Mouse (Mus musculus) forebrain, embryonic 14.5 days (tissue): ENCODE data around the gene Il10ra. TPM values are rescaled to one million over a fixed set of nuclear protein-coding genes. Genes with fewer than 3 reads are reported as not detected.

Experiments
- ATAC-seq: fragments of 200-750 bp; cut with Nextera tagmentation; 2 replicates; pipeline ENCODE4 v1.8.0; 2017; ENCODE audit warnings: mild to moderate bottlenecking, moderate library complexity
- DNase-seq: peaks from one replicate; pipeline ENCODE4 v3.0.0-alpha.2; 2015; ENCODE audit warnings: low spot score
- H3K27ac ChIP-seq: fragments of 300-500 bp; sonication (generic); 2 replicates; pipeline ENCODE4 v1.5.1; 2014; ENCODE audit warnings: low read depth, mild to moderate bottlenecking, control low read depth, low read length, moderate library complexity
- H3K27me3 ChIP-seq: fragments of 300-500 bp; sonication (generic); replicated peaks from 2 replicates; pipeline ENCODE4 v1.6.1; 2014; ENCODE audit warnings: low read length, control low read depth, mixed read lengths; ENCODE audit not compliant: control insufficient read depth, insufficient read depth
- H3K36me3 ChIP-seq: fragments of 300-500 bp; sonication (generic); 2 replicates; pipeline ENCODE4 v1.6.1; 2014; ENCODE audit warnings: low read length, control low read depth; ENCODE audit not compliant: control insufficient read depth, insufficient read depth
- H3K4me1 ChIP-seq: fragments of 300-500 bp; sonication (generic); 2 replicates; pipeline ENCODE4 v1.6.1; 2014; ENCODE audit warnings: antibody characterized with exemption, low read length, control low read depth; ENCODE audit not compliant: control insufficient read depth, insufficient read depth
- H3K4me2 ChIP-seq: fragments of 300-500 bp; sonication (generic); 2 replicates; pipeline ENCODE4 v1.6.1; 2014; ENCODE audit warnings: mild to moderate bottlenecking, control low read depth, low read length
- H3K4me3 ChIP-seq: fragments of 300-500 bp; sonication (generic); 2 replicates; pipeline ENCODE4 v1.5.1; 2014; ENCODE audit warnings: low read depth, low read length, control low read depth
- H3K9ac ChIP-seq: fragments of 300-500 bp; sonication (generic); 2 replicates; pipeline ENCODE4 v1.6.1; 2014; ENCODE audit warnings: mild to moderate bottlenecking, low read length, control low read depth, moderate library complexity
- H3K9me3 ChIP-seq: fragments of 300-500 bp; sonication (generic); replicated peaks from 2 replicates; pipeline ENCODE4 v1.6.1; 2016; ENCODE audit warnings: low read length, control low read depth, mixed read lengths; ENCODE audit not compliant: control insufficient read depth
- WGBS: fragments of 180-500 bp; shearing (Covaris S2); extraction: QIAGEN DNeasy Blood & Tissue Kit; methylation state at CpG from one replicate; pipeline ENCODE4 v1.1.7; 2014; 5-methylcytosine and 5-hydroxymethylcytosine counted together
- polyA plus RNA-seq: library from polyadenylated mRNA; unstranded; fragments of >200 nt; fragmentation: Nextera tagmentation; extraction: Ambion mirVana; gene quantifications from 2 replicates; pipeline ENCODE4 v1.2.1, GENCODE M21; 2014

Gene Il10ra
- polyA plus RNA-seq, 1 experiment from 2014 or later, result 0.43 TPM

DNA sequence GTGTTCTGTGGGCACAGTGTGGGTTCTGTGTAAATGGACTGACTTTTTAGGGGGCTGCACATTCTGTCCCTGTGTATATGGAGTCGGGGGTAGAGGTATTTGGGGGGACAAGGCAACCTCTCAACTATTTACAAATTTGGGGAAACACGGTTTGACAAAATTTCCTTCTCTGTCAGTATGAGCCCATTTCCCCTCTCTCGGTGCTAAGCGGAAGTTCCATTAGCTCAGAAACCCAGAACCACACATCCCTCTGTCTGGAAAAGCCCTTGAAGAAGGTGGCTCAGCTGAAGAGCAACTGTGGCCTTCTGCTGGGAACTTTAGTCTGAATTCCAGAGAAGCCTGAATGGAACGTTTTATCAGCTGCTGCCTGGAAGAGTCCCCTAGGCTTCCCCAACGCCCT is 16.6 kb downstream of the Il10ra start:
- no peak overlapping the region for H3K9ac ChIP-seq
- ATAC-seq (no peak), DNase-seq (no peak)
- H3K4me3 ChIP-seq, result no peak overlapping the region
- H3K27ac ChIP-seq, result no peak overlapping the region
- 72% methylated on average over 6 of the region's 6 CpGs for WGBS
- no peaks in the 10 kb centered on the region for H3K9me3 ChIP-seq
- H3K4me2 ChIP-seq, result no peak overlapping the region
- no peaks in the 10 kb centered on the region for H3K27me3 ChIP-seq
- no peaks in the 10 kb centered on the region for H3K36me3 ChIP-seq
- no peaks in the 10 kb centered on the region for H3K4me1 ChIP-seq

DNA sequence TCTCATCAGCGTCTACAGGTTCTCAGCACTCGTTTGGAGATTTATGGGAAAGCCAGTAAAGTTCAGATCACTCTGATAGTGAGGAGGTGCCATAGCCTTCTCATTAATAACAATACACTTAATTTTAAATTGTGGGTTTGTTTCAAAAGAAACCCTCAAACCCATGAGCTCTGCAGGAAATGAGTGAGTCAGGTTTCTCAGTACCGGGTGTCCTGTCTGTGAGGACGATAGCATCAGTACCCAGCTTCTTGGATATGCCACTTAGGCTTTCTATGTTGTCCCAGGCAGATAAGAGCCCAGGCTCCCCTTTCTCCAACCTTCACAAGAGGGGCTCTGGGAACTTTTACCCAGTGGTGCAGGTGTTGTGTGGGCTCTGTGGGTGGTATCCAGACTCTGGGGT is 17.0 kb downstream of the Il10ra start:
- H3K4me3 ChIP-seq, result no peak overlapping the region
- H3K9me3 ChIP-seq, result no peaks in the 10 kb centered on the region
- H3K4me1 ChIP-seq, result no peaks in the 10 kb centered on the region
- H3K27me3 ChIP-seq, result no peaks in the 10 kb centered on the region
- no peak overlapping the region for H3K27ac ChIP-seq
- DNase-seq (no peak), ATAC-seq (no peak)
- H3K36me3 ChIP-seq, result no peaks in the 10 kb centered on the region
- WGBS, result 80% methylated on average over 4 of the region's 4 CpGs
- H3K9ac ChIP-seq, result no peak overlapping the region
- no peak overlapping the region for H3K4me2 ChIP-seq

DNA sequence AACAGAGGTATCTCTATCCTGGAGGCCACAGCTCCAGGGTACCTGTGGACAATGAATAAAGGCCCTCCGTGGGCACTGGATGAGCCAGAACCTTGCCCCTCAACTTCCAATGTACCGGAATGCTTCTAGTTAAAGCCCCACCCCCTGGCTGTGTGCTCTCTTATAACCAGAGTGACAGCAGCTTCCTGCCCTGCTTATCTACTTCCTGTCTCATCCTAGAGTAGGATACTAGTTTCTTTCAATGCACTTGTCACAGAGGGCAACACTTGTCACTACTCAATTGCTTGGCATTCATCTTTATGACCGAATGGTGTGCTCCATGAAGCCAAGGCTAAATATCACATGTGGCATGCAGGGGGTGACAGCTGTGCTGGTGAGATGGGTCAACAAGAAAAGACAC is 17.7 kb downstream of the Il10ra start:
- H3K4me2 ChIP-seq, result no peak overlapping the region
- DNase-seq (no peak), ATAC-seq (no peak)
- no peak overlapping the region for H3K4me3 ChIP-seq
- no peaks in the 10 kb centered on the region for H3K4me1 ChIP-seq
- H3K9me3 ChIP-seq, result no peaks in the 10 kb centered on the region
- 89% methylated on average over 3 of the region's 3 CpGs for WGBS
- no peaks in the 10 kb centered on the region for H3K27me3 ChIP-seq
- no peak overlapping the region for H3K9ac ChIP-seq
- H3K36me3 ChIP-seq, result no peaks in the 10 kb centered on the region
- no peak overlapping the region for H3K27ac ChIP-seq

DNA sequence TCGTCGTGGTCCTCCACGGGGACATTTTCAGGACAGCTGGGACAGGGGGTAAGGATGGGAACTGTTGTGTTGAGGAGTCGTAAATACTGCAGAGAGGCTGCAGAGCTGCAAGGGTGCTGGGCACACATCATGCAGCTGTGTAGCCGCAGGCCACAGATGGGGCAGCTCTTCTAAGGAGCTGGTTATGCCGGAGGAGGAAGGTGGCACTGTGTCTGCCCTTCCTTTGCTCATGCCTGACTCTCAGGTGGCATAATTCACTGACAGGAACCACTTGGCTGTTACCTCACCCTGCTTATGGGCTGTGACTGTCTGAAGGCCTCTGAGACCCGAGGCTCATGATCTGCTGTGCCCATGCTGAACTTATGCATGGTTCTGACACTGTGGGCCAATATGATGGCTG is 18.6 kb downstream of the Il10ra start:
- WGBS, result 83% methylated on average over 7 of the region's 7 CpGs

DNA sequence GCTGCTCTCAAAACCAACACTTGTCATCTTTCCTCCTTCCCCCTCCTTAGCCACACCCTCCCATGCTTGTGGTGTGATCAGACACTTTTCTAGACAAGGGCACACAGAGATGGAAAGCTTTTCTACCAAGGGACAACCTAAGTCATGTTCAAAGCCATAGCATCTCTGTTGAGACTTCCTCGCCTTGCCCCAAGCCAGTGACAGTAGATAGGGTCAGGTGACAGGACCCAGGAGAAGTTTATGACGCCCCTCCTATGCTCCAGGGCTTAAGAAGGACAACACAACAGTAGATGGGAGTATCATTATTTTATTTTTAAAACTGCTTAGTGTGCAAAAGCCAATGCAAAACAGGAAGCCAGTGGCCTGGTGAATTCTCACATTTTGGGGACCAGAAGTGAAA is 21.4 kb downstream of the Il10ra start:
- Histone ChIP-seq H3K36me3 (no peaks in the 10 kb centered on the region), H3K4me2 (no peak overlapping the region), H3K27me3 (no peaks in the 10 kb centered on the region), H3K4me1 (no peaks in the 10 kb centered on the region), H3K4me3 (no peak overlapping the region), H3K9ac (no peak overlapping the region), H3K9me3 (no peaks in the 10 kb centered on the region), H3K27ac (no peak overlapping the region)
- no peak for DNase-seq
- no peak for ATAC-seq
- WGBS, result 68% methylated on average over 2 of the region's 2 CpGs

More for the DNA sequence above, 18.6 kb downstream of the Il10ra start:
- ATAC-seq (no peak), DNase-seq (no peak)
- Histone ChIP-seq H3K4me1 (no peaks in the 10 kb centered on the region), H3K27ac (no peak overlapping the region), H3K27me3 (no peaks in the 10 kb centered on the region), H3K9ac (no peak overlapping the region), H3K9me3 (no peaks in the 10 kb centered on the region), H3K36me3 (no peaks in the 10 kb centered on the region), H3K4me3 (no peak overlapping the region), H3K4me2 (no peak overlapping the region)

DNA sequence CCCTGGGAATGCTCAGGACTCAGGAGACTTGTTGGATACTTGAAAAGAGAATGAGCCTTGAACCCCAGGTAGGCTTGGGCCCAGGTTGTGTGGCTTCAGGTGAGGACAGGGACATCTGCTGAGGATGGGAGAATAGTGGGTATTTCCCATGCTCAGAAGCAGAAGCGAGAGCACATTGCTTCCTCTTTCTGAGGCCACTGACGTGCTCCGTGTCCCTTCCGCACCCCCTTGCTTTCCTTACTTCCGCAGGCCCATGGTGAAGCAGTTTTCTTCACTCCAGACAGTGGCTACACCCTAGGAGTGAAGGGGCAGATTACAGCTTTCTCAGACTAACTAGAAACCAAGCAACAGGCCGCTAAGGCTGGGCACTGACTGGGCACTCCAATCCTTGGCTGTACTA is 22.9 kb downstream of the Il10ra start:
- no peak overlapping the region for H3K4me2 ChIP-seq
- no peak for ATAC-seq
- no peak overlapping the region for H3K27ac ChIP-seq
- H3K4me3 ChIP-seq, result no peak overlapping the region
- no peaks in the 10 kb centered on the region for H3K27me3 ChIP-seq
- H3K9ac ChIP-seq, result no peak overlapping the region
- no peaks in the 10 kb centered on the region for H3K9me3 ChIP-seq
- no peaks in the 10 kb centered on the region for H3K4me1 ChIP-seq
- no peak for DNase-seq
- 94% methylated on average over 6 of the region's 6 CpGs for WGBS
- no peaks in the 10 kb centered on the region for H3K36me3 ChIP-seq

DNA sequence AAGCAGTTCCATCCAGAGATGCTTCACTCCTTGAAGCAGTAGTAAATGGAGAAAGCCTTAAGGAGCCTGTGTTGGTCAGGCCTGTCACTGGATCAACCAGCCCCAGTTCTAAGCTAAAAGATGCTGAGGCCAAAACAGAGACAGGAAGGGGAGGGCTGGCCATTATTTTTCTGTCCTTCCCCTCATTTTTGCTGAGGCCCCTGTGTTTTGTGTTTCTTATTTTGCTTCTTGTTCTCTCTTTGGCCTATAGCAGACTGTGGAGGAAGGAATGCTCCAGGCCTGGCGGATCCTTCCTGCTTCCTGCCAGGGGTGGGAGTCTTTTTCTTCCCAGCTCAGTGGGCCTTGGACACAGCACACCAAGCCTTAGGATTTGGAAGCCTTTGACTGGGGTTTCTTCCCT is 23.5 kb downstream of the Il10ra start:
- no peaks in the 10 kb centered on the region for H3K9me3 ChIP-seq
- DNase-seq, result no peak
- no peak overlapping the region for H3K27ac ChIP-seq
- no peak overlapping the region for H3K4me3 ChIP-seq
- H3K4me1 ChIP-seq, result no peaks in the 10 kb centered on the region
- H3K27me3 ChIP-seq, result no peaks in the 10 kb centered on the region
- H3K36me3 ChIP-seq, result no peaks in the 10 kb centered on the region
- H3K4me2 ChIP-seq, result no peak overlapping the region
- 86% methylated on average over 1 of the region's 1 CpGs for WGBS
- no peak overlapping the region for H3K9ac ChIP-seq
- no peak for ATAC-seq

DNA sequence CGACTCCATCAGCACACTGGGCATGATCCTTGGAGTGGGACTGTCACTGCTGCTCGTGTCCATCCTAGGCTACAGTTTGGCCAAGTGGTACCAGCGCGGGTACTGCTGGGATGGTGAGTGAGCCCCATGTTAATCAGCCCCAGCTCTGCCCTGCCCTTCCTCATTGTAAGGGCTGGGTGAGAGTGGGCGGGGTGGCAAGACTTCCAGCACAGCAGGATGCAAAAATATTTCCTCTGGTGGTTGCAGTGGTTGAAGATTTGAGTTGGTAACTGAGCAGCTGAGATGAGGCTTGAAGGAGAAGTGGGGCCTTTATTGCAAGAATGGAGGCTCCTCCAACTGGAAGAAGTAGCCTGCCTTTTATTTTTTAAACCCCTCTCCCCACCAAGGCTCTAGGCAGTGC is 27.6 kb downstream of the Il10ra start:
- Histone ChIP-seq H3K9ac (no peak overlapping the region), H3K4me1 (no peaks in the 10 kb centered on the region), H3K9me3 (no peaks in the 10 kb centered on the region), H3K36me3 (no peaks in the 10 kb centered on the region), H3K27ac (no peak overlapping the region), H3K4me3 (no peak overlapping the region), H3K4me2 (no peak overlapping the region), H3K27me3 (no peaks in the 10 kb centered on the region)
- DNase-seq (no peak), ATAC-seq (no peak)
- whole genome bisulfite sequencing, result 85% methylated on average over 5 of the region's 5 CpGs

DNA sequence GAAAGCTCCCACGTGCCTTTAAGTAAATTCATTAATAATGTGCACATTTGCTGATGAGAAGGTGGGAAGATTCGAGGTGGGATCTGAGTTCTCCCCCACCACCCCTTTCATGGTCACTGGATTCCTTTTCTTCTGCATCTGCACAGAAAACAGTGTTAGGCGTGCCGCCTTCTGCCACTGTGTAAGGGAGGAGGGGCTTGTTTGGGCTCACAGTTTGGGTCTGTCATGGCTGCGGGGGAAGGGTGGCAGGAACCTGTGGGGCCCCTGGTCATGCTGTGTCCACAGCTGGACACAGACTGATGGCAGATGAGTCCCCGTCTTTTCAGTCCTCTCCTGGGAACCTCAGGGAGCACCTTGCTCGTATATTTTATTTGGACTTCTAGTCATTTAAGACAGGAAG is 32.2 kb downstream of the Il10ra start:
- H3K36me3 ChIP-seq, result no peaks in the 10 kb centered on the region
- no peak for DNase-seq
- WGBS, result 44% methylated on average over 7 of the region's 7 CpGs
- no peak overlapping the region for H3K4me2 ChIP-seq
- no peak for ATAC-seq
- H3K9me3 ChIP-seq, result no peaks in the 10 kb centered on the region
- H3K9ac ChIP-seq, result no peak overlapping the region
- no peak overlapping the region for H3K27ac ChIP-seq
- no peak overlapping the region for H3K4me3 ChIP-seq
- H3K27me3 ChIP-seq, result no peaks in the 10 kb centered on the region
- H3K4me1 ChIP-seq, result no peaks in the 10 kb centered on the region
